Mouse (Mus musculus): Measurements from ENCODE around the gene Arfip1.

Gene Arfip1

DNA sequence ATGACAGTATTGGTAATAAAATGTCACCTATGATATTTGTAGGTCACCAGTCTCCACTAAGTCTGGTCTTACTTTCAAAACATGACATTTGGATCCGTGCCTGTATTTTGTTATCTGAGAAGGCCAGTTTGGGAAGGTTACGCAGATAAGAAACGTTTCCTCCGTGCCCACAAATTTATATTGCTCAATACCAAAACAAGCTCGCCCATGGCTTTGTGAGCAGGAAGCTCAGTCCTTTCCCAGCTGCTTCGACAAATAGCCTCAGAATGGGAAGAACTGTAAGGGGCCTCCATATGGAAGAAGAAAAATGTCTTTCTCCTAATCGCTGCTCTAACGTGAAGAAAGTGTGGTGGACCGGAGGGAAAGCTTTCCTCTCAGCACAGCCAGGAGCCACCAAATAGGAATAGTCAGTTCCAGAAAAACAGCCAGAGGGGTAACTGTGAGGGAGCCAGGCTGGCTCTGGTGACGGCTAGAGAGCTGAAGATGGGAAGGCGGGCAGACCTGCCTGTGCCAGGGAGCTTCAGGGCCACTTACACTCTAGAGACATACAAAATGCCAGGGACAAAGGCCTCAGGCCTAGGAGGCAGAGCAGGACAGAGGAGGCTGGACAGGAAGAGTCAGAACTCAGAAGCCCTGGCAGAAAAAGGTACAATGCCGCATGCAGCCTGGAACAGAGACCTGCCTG is 126.5 kb downstream of the Arfip1 start:
- DNase-seq (ENCODE audit: low spot score), result peak; percentile 16

DNA sequence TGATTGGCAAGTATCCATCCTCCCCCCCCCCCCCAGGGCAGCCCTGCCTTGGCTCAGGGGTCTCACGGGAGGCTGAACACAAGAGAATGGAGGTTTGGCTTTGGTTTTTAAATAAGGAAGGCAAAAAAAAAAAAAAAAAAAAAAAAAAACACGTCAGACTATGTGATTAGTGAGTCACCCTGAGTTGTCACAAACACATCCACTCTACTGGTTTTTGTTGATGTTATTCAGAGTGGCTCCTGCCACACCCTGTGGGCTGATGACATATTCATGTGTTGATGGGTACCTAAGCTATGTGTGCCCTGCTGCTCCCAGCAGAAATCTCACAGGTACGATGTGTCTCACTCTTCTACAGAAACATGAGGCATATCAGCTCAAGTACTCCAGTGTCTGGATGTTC is 131.8 kb downstream of the Arfip1 start:
- DNase-seq (ENCODE audit: low spot score), result no peak

- no peak for DNase-seq (ENCODE audit: low spot score)
Observed at GRCm38 (mm10) chr3:84449015-84449414, 133.4 kb downstream of the Arfip1 start.

- no peak for DNase-seq (ENCODE audit: low spot score)
Observed at GRCm38 (mm10) chr3:84447803-84448202, 134.6 kb downstream of the Arfip1 start.

Data from adipocyte (in vitro differentiated cells).